Mouse (Mus musculus) liver, postnatal 0 days (tissue): ENCODE results near the gene Bud31.

Source experiments
- CTCF ChIP-seq: sonication (generic); IDR thresholded peaks from 2 replicates; pipeline ENCODE4 v1.5.1; 2016; ENCODE audit warnings: antibody characterized with exemption, low read depth
- EP300 ChIP-seq: IDR thresholded peaks from 2 replicates; pipeline ENCODE4 v1.6.1; 2016; ENCODE audit warnings: antibody characterized with exemption, low read depth, mild to moderate bottlenecking

DNA sequence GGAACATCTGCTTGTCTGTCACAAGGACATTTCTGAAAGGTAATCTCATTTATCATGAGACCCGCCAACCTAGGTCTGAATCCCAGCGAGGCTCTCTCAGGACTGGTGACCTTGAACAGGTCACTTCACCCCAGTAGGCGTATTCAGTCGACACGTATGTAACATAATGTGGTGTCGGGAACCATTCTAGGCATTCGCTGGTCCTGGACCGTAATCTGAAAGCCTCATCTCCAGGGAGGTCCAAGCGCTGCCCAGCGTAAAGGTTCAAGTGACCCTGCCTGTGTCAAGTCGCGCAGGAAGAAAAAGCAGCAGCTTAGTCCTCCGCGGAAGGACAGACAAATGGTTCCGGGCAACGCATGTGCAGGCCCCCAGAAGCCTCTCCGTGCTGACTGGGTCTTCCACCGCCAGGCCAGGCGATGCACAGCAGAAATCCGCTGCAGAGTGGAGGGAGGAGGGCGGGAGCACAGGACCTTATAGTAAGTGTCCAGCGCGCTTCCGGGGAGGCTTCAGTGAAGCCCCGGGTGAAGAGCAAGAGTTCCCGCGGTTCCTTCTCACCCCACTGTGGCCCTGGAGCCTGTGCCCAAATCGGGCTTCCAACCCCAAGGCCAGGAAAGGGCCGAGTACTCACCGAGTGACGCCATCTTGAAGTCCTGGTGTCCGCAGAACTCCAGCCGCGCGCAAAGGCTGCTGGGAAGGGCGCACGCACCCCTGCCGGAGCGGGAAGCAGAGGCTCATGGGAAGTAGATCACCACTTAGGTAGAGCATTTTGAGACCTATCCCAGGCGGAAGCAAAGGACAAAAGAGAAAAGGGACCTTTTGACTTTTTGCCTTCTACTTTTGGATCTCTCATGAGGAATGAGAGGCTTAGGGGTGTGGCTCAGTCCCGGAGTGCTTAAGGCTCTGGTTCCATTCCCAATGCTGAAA lies 51.0 kb downstream of the Bud31 start:
- TF ChIP-seq CTCF (0 out of 2 replicates have a peak, but pooled peaks have one; percentile 3), EP300 (no peak)
